Mouse (Mus musculus) neural tube, embryonic 12.5 days (tissue): ENCODE results near the gene Emc1. TPM values are rescaled to one million over a fixed set of nuclear protein-coding genes. Genes with fewer than 3 reads are reported as not detected.

Experiments
- ATAC-seq: fragments of 200-750 bp; cut with Nextera tagmentation; 2 replicates; pipeline ENCODE4 v1.8.0; 2017; ENCODE audit warnings: low read depth, mild to moderate bottlenecking, moderate TSS enrichment, moderate library complexity; ENCODE audit not compliant: low FRiP score
- H3K27ac ChIP-seq: fragments of 300-500 bp; sonication (generic); 2 replicates; pipeline ENCODE4 v1.5.1; 2016
- H3K27me3 ChIP-seq: fragments of 300-500 bp; sonication (generic); replicated peaks from 2 replicates; pipeline ENCODE4 v1.6.1; 2016; ENCODE audit warnings: mild to moderate bottlenecking
- H3K36me3 ChIP-seq: fragments of 300-500 bp; sonication (generic); 2 replicates; pipeline ENCODE4 v1.6.1; 2016; ENCODE audit warnings: mild to moderate bottlenecking
- H3K4me1 ChIP-seq: fragments of 300-500 bp; sonication (generic); 2 replicates; pipeline ENCODE4 v1.6.1; 2016
- H3K4me2 ChIP-seq: fragments of 300-500 bp; sonication (generic); replicated peaks from 2 replicates; pipeline ENCODE4 v1.6.1; 2016; ENCODE audit warnings: mild to moderate bottlenecking
- H3K4me3 ChIP-seq: fragments of 300-500 bp; sonication (generic); 2 replicates; pipeline ENCODE4 v1.5.1; 2016
- H3K9ac ChIP-seq: fragments of 300-500 bp; sonication (generic); 2 replicates; pipeline ENCODE4 v1.6.1; 2016; ENCODE audit warnings: mild to moderate bottlenecking
- H3K9me3 ChIP-seq: fragments of 300-500 bp; sonication (generic); 2 replicates; pipeline ENCODE4 v1.6.1; 2016; ENCODE audit warnings: mild to moderate bottlenecking
- WGBS: fragments of 180-500 bp; shearing (Covaris S2); methylation state at CpG from one replicate; pipeline ENCODE4 v1.1.7; 2016; 5-methylcytosine and 5-hydroxymethylcytosine counted together
- polyA plus RNA-seq: library from polyadenylated mRNA; unstranded; fragments of >200 nt; fragmentation: Nextera tagmentation; extraction: Ambion mirVana; gene quantifications from 2 replicates; pipeline ENCODE4 v1.2.1, GENCODE M21; 2016

Emc1 gene
- polyA plus RNA-seq, 1 experiment from 2014 or later, result 42.3 TPM

DNA sequence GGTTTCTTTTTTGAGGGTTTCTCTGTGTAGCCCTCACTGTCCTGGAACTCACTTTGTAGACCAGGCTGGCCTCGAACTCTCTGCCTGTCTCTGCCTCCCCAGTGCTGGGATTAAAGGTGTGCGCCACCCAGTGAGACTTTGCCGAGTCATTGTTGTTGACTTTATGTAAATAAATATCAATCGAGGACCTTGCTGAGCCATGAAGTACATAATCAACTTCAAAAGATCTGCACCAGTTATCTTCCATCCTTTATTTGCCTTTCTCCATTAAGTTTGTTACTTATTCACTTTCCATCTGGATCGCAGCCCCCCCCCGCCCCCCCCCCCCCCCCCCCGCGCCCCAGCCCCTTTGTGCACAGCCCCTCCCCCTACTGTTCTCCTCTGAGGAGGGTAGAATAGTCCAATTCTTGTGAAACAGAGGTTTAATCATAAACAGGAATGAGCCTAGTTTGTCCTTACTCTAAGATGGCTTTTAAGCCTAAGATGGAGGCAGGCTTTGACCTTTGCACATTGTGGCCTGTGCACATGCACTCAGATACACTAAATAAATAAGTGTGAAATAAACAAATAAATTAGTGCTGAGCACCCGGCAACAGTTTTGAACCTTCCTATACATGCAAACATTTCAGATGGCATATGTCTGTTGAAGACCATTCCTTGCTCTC, 17.6 kb upstream of the Emc1 start:
- no peak overlapping the region for H3K4me2 ChIP-seq
- H3K9me3 ChIP-seq, result no peaks in the 10 kb centered on the region
- H3K27ac ChIP-seq, result no peak overlapping the region
- H3K27me3 ChIP-seq, result peaks cover 6% of the 10 kb centered on the region
- no peak for ATAC-seq
- H3K4me1 ChIP-seq, result no peaks in the 10 kb centered on the region
- no peak overlapping the region for H3K4me3 ChIP-seq
- WGBS, result 60% methylated on average over 8 of the region's 9 CpGs
- H3K9ac ChIP-seq, result no peak overlapping the region
- H3K36me3 ChIP-seq, result no peaks in the 10 kb centered on the region

DNA sequence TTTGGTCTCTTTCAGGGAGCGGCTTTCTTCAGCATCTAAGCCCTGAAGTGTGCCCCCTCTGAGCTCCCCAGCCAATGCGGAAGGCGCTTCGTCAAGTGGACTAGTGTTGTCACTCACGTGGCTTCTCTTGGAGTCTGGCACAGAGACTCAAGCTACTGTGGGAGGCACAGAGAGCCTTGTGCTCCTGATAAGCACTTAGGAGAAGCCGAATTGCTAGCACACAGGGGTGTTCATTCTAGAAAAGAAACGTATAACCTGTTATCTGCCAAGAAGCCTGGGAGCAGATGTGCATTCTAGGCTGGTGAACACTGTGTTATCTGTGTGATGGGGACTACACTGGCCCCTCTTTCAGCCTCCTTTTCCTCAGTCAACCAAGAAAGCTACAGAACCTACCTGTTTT, 16.9 kb upstream of the Emc1 start:
- no peak overlapping the region for H3K27ac ChIP-seq
- H3K9me3 ChIP-seq, result no peaks in the 10 kb centered on the region
- WGBS, result 77% methylated on average over 7 of the region's 7 CpGs
- H3K4me2 ChIP-seq, result no peak overlapping the region
- no peak overlapping the region for H3K4me3 ChIP-seq
- H3K9ac ChIP-seq, result no peak overlapping the region
- no peak for ATAC-seq
- H3K4me1 ChIP-seq, result no peaks in the 10 kb centered on the region
- no peaks in the 10 kb centered on the region for H3K36me3 ChIP-seq
- peaks cover 6% of the 10 kb centered on the region for H3K27me3 ChIP-seq

- Histone ChIP-seq H3K36me3 (no peaks in the 10 kb centered on the region), H3K4me3 (0 out of 2 replicates have a peak overlapping the region, but pooled peaks have one; percentile 5), H3K9me3 (no peaks in the 10 kb centered on the region), H3K27ac (no peak overlapping the region), H3K4me2 (peak overlapping the region; percentile 41), H3K9ac (no peak overlapping the region), H3K4me1 (no peaks in the 10 kb centered on the region), H3K27me3 (peaks cover 6% of the 10 kb centered on the region)
- no peak for ATAC-seq
- 29% methylated on average over 24 of the region's 24 CpGs for WGBS
Observed at GRCm38 (mm10) chr4:139336822-139337483, 15.4 kb upstream of the Emc1 start.

DNA sequence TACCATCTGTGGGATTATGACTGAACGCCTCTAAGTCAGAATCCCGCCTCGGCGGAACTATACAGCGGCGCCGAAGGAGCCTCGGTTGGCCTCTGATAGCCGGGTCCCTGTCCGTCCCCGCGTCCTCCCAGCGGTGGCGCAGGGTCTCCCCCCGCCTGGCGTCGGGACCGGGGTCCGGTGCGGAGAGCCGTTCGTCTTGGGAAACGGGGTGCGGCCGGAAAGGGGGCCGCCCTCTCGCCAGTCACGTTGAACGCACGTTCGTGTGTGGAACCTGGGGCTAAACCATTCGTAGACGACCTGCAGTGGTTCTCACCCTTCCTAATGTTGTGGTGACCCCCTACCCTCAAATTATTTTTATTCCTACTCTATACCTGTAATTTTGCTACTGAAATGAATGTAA, 14.2 kb upstream of the Emc1 start:
- ATAC-seq, result no peak
- no peak overlapping the region for H3K4me2 ChIP-seq
- no peaks in the 10 kb centered on the region for H3K4me1 ChIP-seq
- H3K9me3 ChIP-seq, result no peaks in the 10 kb centered on the region
- H3K27ac ChIP-seq, result no peak overlapping the region
- H3K4me3 ChIP-seq, result no peak overlapping the region
- H3K9ac ChIP-seq, result no peak overlapping the region
- no peaks in the 10 kb centered on the region for H3K36me3 ChIP-seq
- WGBS, result 63% methylated on average over 33 of the region's 33 CpGs
- H3K27me3 ChIP-seq, result peaks cover 6% of the 10 kb centered on the region

DNA sequence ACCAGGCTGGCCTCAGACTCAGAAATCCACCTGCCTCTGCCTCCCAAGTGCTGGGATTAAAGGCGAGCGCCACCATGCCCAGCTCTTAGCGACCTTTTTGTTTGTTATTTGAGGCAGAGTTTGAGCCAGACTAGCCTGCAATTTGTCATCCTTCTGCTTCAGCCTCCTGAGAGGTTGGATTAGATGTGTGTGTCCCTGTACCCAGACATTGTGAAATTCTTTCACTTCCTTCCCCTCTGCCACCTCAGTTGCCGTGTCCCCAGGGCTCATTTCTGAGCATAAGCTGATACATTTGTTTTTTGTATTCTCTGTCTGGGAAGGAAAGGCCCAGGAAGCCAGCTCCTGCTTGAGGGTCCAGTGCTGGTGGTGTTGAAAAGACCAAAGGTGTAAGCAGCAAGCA, 11.6 kb upstream of the Emc1 start:
- Histone ChIP-seq H3K9ac (no peak overlapping the region), H3K4me3 (no peak overlapping the region), H3K27ac (no peak overlapping the region), H3K9me3 (no peaks in the 10 kb centered on the region), H3K36me3 (peaks cover 11% of the 10 kb centered on the region), H3K4me2 (no peak overlapping the region), H3K27me3 (peaks cover 6% of the 10 kb centered on the region), H3K4me1 (no peaks in the 10 kb centered on the region)
- 88% methylated on average over 4 of the region's 4 CpGs for WGBS
- no peak for ATAC-seq

- Histone ChIP-seq H3K9me3 (no peaks in the 10 kb centered on the region), H3K27ac (no peak overlapping the region), H3K9ac (no peak overlapping the region), H3K4me3 (no peak overlapping the region), H3K36me3 (peaks cover 19% of the 10 kb centered on the region), H3K4me2 (no peak overlapping the region), H3K4me1 (no peaks in the 10 kb centered on the region), H3K27me3 (peaks cover 5% of the 10 kb centered on the region)
- 77% methylated on average over 7 of the region's 7 CpGs for WGBS
- no peak for ATAC-seq
Observed at GRCm38 (mm10) chr4:139341556-139342233, 10.7 kb upstream of the Emc1 start.

DNA sequence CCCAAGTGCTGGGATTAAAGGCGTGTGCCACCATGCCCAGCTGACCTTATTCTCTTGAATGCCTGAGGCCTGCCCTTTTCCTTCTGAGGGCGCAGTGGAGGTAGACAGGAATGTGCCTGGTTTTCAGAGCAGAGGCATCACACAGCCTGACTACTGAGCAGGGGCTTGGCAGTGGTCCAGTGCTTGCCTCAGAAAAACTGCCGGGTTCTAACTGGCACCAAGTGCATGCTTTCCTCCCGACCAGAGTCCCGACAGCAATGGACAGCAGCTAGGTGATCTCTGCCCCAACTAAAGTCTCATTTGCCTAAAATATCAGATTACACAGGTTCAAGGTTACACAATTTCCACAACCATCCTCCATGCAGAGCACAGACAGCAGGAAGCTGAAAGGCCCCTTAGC, 8.7 kb upstream of the Emc1 start:
- Histone ChIP-seq H3K4me1 (no peaks in the 10 kb centered on the region), H3K4me2 (no peak overlapping the region), H3K9me3 (no peaks in the 10 kb centered on the region), H3K4me3 (no peak overlapping the region), H3K27me3 (no peaks in the 10 kb centered on the region), H3K36me3 (peaks cover 40% of the 10 kb centered on the region), H3K27ac (no peak overlapping the region), H3K9ac (no peak overlapping the region)
- 84% methylated on average over 5 of the region's 5 CpGs for WGBS
- ATAC-seq, result no peak

GRCm38 (mm10) chr4:139345416-139346019, 6.9 kb upstream of the Emc1 start:
- H3K4me1 ChIP-seq, result peaks cover 3% of the 10 kb centered on the region; the same call in 1 of the 2 replicates
- H3K4me3 ChIP-seq, result no peak overlapping the region
- no peaks in the 10 kb centered on the region for H3K27me3 ChIP-seq
- no peak overlapping the region for H3K4me2 ChIP-seq
- peaks cover 53% of the 10 kb centered on the region for H3K36me3 ChIP-seq
- no peaks in the 10 kb centered on the region for H3K9me3 ChIP-seq
- H3K27ac ChIP-seq, result no peak overlapping the region
- no peak for ATAC-seq
- WGBS, result 78% methylated on average over 23 of the region's 23 CpGs
- H3K9ac ChIP-seq, result no peak overlapping the region

- Histone ChIP-seq H3K4me3 (peak overlapping the region; percentile 88), H3K27me3 (no peaks in the 10 kb centered on the region), H3K9ac (peak overlapping the region; percentile 90), H3K36me3 (peaks cover 53% of the 10 kb centered on the region), H3K4me2 (peak overlapping the region; percentile 91), H3K4me1 (peaks cover 21% of the 10 kb centered on the region), H3K9me3 (no peaks in the 10 kb centered on the region), H3K27ac (peak overlapping the region; percentile 90; the same call in 1 of the 2 replicates)
- ATAC-seq, result peak; percentile 52
- 2% methylated on average over 7 of the region's 7 CpGs for WGBS
Observed at GRCm38 (mm10) chr4:139352832-139353231, 445 bp downstream of the Emc1 start.

DNA sequence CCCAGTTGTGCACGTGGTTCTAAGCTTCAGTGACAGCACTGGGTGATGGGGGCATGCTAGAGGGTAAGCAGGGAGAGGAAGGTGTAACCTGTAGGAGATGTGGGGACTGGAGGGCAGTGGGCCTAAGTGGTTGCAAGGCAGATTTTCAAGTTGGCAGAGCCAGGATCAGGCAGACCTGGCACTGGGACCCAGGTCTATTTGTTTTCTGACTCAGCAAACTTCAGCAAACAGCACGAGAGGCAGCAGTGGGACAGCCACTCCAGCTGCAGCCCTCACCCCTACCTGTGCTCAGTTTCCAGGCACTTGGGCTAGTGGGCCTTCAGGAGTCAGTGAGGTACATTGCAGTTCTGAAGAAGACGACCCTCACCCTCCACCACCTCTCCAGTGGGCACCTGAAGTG, 4.8 kb downstream of the Emc1 start:
- 91% methylated on average over 3 of the region's 3 CpGs for WGBS
- Histone ChIP-seq H3K27ac (no peak overlapping the region), H3K4me1 (peaks cover 5% of the 10 kb centered on the region), H3K9me3 (no peaks in the 10 kb centered on the region), H3K4me2 (no peak overlapping the region), H3K36me3 (peaks cover 74% of the 10 kb centered on the region), H3K27me3 (no peaks in the 10 kb centered on the region), H3K4me3 (no peak overlapping the region), H3K9ac (no peak overlapping the region)
- ATAC-seq, result no peak

- H3K4me3 ChIP-seq, result no peak overlapping the region
- H3K9ac ChIP-seq, result no peak overlapping the region
- H3K27me3 ChIP-seq, result no peaks in the 10 kb centered on the region
- ATAC-seq, result no peak
- H3K36me3 ChIP-seq, result peaks cover 94% of the 10 kb centered on the region
- no peaks in the 10 kb centered on the region for H3K4me1 ChIP-seq
- no peak overlapping the region for H3K27ac ChIP-seq
- 92% methylated on average over 11 of the region's 11 CpGs for WGBS
- H3K4me2 ChIP-seq, result no peak overlapping the region
- no peaks in the 10 kb centered on the region for H3K9me3 ChIP-seq
Observed at GRCm38 (mm10) chr4:139360761-139361548, 8.6 kb downstream of the Emc1 start.

DNA sequence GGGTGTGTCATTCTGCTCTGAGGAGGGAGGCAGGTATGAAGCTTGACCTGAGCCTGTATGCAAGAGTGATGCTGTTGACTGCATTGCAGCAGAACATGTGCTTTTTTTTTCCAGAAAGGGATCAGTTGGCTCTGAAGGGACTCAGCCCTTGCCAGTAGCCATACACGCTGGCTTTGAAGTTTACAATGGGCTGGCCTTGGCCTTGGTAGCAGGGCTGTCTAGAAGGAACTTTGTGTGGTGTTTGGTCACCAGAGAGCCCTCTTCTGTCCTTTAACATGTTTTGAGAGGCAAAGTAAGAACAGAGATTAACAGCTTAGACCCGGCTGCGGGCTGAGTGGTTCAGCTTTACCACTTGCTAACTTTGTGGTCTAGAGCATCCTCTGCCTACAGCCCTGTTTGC, 14.9 kb downstream of the Emc1 start:
- no peak for ATAC-seq
- H3K4me2 ChIP-seq, result no peak overlapping the region
- 95% methylated on average over 3 of the region's 3 CpGs for WGBS

More for the DNA sequence above, 14.9 kb downstream of the Emc1 start:
- no peaks in the 10 kb centered on the region for H3K27me3 ChIP-seq
- no peak overlapping the region for H3K4me3 ChIP-seq
- H3K4me1 ChIP-seq, result no peaks in the 10 kb centered on the region
- H3K36me3 ChIP-seq, result peaks cover 95% of the 10 kb centered on the region
- H3K9me3 ChIP-seq, result no peaks in the 10 kb centered on the region
- no peak overlapping the region for H3K9ac ChIP-seq
- H3K27ac ChIP-seq, result no peak overlapping the region
